Comparison of ENCODE assay signal across 16 mouse cellular contexts in genomic region chr16:59516965-59517364, GRCm38 (mm10). TPM values are rescaled to one million over a fixed set of nuclear protein-coding genes. Genes with fewer than 3 reads are reported as not detected.
DNase-seq lines count a peak whose midpoint lies in the region; ATAC-seq lines count a peak whose summit lies in the region.
"Had no signal": no experiment of that assay in that cellular context is flagged by ENCODE, and none has a peak within 500 bp of the region (broad histone marks: within the 10 kb centered on the region; RNA-seq: fewer than 3 reads in every experiment).

No protein-coding gene starts in this region.

- H3K9me3 ChIP-seq in heart, embryonic 11.5 days (replicated peaks; ENCODE audit: control insufficient read depth, low read length): no peaks in the 10 kb centered on the region
- no peaks in the 10 kb centered on the region for H3K9me3 ChIP-seq in heart, embryonic 13.5 days
- no peaks in the 10 kb centered on the region for H3K9me3 ChIP-seq in midbrain, embryonic 15.5 days
- H3K9me3 ChIP-seq: forebrain, embryonic 15.5 days; hindbrain, embryonic 12.5 days; kidney, embryonic 15.5 days; limb, embryonic 15.5 days; liver, embryonic 15.5 days had no signal

- peak; percentile 77 for ATAC-seq in heart, embryonic 11.5 days (replicated peaks; ENCODE audit: insufficient number of reproducible peaks, low FRiP score, low TSS enrichment)
- peak; percentile 64; the same call in 1 of the 2 replicates for ATAC-seq in heart, embryonic 13.5 days (ENCODE audit: extremely low read depth, insufficient number of reproducible peaks, low FRiP score, low TSS enrichment)
- peak; percentile 8 to 16; a peak in 2 of 4 replicates for ATAC-seq in hematopoietic stem cell, adult 5-6 weeks (replicated peaks in 1 of 2; ENCODE audit: insufficient read depth in 1 of 2, low FRiP score in 2 of 2, low TSS enrichment in 1 of 2, low read depth in 1 of 2, poor library complexity in 2 of 2, severe bottlenecking in 2 of 2)
- no peak for ATAC-seq in midbrain, embryonic 15.5 days (replicated peaks)
- ATAC-seq in megakaryocyte-erythroid progenitor cell, adult 5-6 weeks (replicated peaks; ENCODE audit: low FRiP score, low TSS enrichment, poor library complexity, severe bottlenecking): no peak
- ATAC-seq: forebrain, embryonic 15.5 days; midbrain, embryonic 16.5 days had no signal

- peak overlapping the region; percentile 52 for H3K4me2 ChIP-seq in heart, embryonic 11.5 days
- peak overlapping the region; percentile 62 for H3K4me2 ChIP-seq in heart, embryonic 13.5 days
- H3K4me2 ChIP-seq in midbrain, embryonic 15.5 days: no peak overlapping the region
- H3K4me2 ChIP-seq: forebrain, embryonic 15.5 days; hindbrain, embryonic 12.5 days; kidney, embryonic 15.5 days; limb, embryonic 15.5 days; liver, embryonic 15.5 days had no signal

- H3K27ac ChIP-seq in heart, embryonic 11.5 days (ENCODE audit: low read depth, low read length): peak overlapping the region; percentile 95
- H3K27ac ChIP-seq in heart, embryonic 13.5 days (replicated peaks): peak overlapping the region; percentile 98
- H3K27ac ChIP-seq in midbrain, embryonic 15.5 days: no peak overlapping the region
- H3K27ac ChIP-seq: forebrain, embryonic 15.5 days; hindbrain, embryonic 12.5 days; kidney, embryonic 15.5 days; limb, embryonic 15.5 days; liver, embryonic 15.5 days had no signal

- peak overlapping the region; percentile 34; the same call in 1 of the 2 replicates for H3K9ac ChIP-seq in heart, embryonic 11.5 days (ENCODE audit: low read depth, low read length)
- peak overlapping the region; percentile 69 for H3K9ac ChIP-seq in heart, embryonic 13.5 days
- no peak overlapping the region for H3K9ac ChIP-seq in midbrain, embryonic 15.5 days
- H3K9ac ChIP-seq: forebrain, embryonic 15.5 days; hindbrain, embryonic 12.5 days; kidney, embryonic 15.5 days; limb, embryonic 15.5 days; liver, embryonic 15.5 days had no signal

- peaks cover 28% of the 10 kb centered on the region for H3K4me1 ChIP-seq in heart, embryonic 11.5 days (ENCODE audit: control insufficient read depth, insufficient read depth, low read length)
- H3K4me1 ChIP-seq in heart, embryonic 13.5 days: peaks cover 50% of the 10 kb centered on the region
- no peaks in the 10 kb centered on the region for H3K4me1 ChIP-seq in midbrain, embryonic 15.5 days
- H3K4me1 ChIP-seq: forebrain, embryonic 15.5 days; hindbrain, embryonic 12.5 days; kidney, embryonic 15.5 days; limb, embryonic 15.5 days; liver, embryonic 15.5 days had no signal

- H3K36me3 ChIP-seq in heart, embryonic 11.5 days (ENCODE audit: control insufficient read depth, insufficient read depth, low read length): peaks cover 2% of the 10 kb centered on the region; the same call in 1 of the 2 replicates
- H3K36me3 ChIP-seq in heart, embryonic 13.5 days: peaks cover 42% of the 10 kb centered on the region
- no peaks in the 10 kb centered on the region for H3K36me3 ChIP-seq in midbrain, embryonic 15.5 days (replicated peaks)
- H3K36me3 ChIP-seq: forebrain, embryonic 15.5 days; liver, embryonic 15.5 days had no signal

- no peak overlapping the region; the same call in 1 of the 2 replicates for H3K4me3 ChIP-seq in heart, embryonic 11.5 days (ENCODE audit: low read depth, low read length)
- H3K4me3 ChIP-seq in heart, embryonic 13.5 days: peak overlapping the region; percentile 22; the same call in 1 of the 2 replicates
- H3K4me3 ChIP-seq in midbrain, embryonic 15.5 days: no peak overlapping the region
- H3K4me3 ChIP-seq: forebrain, embryonic 15.5 days; hindbrain, embryonic 12.5 days; kidney, embryonic 15.5 days; limb, embryonic 15.5 days; liver, embryonic 15.5 days had no signal

- DNase-seq in heart, adult 8-10 months (ENCODE audit: low spot score): no peak
- peak; percentile 69 for DNase-seq in A20 (ENCODE audit: low read depth, low spot score)
- DNase-seq: adrenal gland, adult 8-10 months; cerebellum, postnatal 14 days; right cerebral cortex, postnatal 14 days had no signal

- WGBS in heart, embryonic 11.5 days (ENCODE audit: insufficient replicate concordance): 41% methylated on average over 10 of the region's 10 CpGs
- WGBS in heart, embryonic 13.5 days: 36% methylated on average over 10 of the region's 10 CpGs
- 94% methylated on average over 10 of the region's 10 CpGs for WGBS in midbrain, embryonic 15.5 days

- H3K27me3 ChIP-seq in heart, embryonic 11.5 days (ENCODE audit: control insufficient read depth, insufficient read depth, low read length): no peaks in the 10 kb centered on the region
- H3K27me3 ChIP-seq in heart, embryonic 13.5 days (replicated peaks): no peaks in the 10 kb centered on the region
- no peaks in the 10 kb centered on the region for H3K27me3 ChIP-seq in midbrain, embryonic 15.5 days (replicated peaks)
- H3K27me3 ChIP-seq: forebrain, embryonic 15.5 days; hindbrain, embryonic 12.5 days; kidney, embryonic 15.5 days; limb, embryonic 15.5 days; liver, embryonic 15.5 days had no signal

RNA-seq across cellular contexts. Expression of gene Riox2, which starts 45.4 kb away (rescaled TPM):
- 29.4 and 30.1 TPM in 2 replicates for polyA plus RNA-seq in heart, embryonic 11.5 days (2014; fragmentation: Nextera tagmentation; extraction: Ambion mirVana)
- total RNA-seq in heart, adult 8-10 months (2022): 10 to 100 TPM; 14.8 to 19.4 (median 17.3) TPM
- polyA plus RNA-seq in heart, embryonic 13.5 days (2015; fragmentation: Nextera tagmentation; extraction: Ambion mirVana): 23.6 and 24.8 TPM in 2 replicates
- total RNA-seq in hematopoietic stem cell, adult 5-6 weeks (2017): 77.5 and 84.5 TPM in 2 replicates
- 13.6 and 14.0 TPM in 2 replicates for polyA plus RNA-seq in midbrain, embryonic 15.5 days (2015; fragmentation: Nextera tagmentation; extraction: Ambion mirVana)
- 42.7 and 62.1 TPM in 2 replicates for total RNA-seq in megakaryocyte-erythroid progenitor cell, adult 5-6 weeks (2014; fragmentation: Nextera tagmentation)
- total RNA-seq in megakaryocyte-erythroid progenitor cell, adult 5-6 weeks (2017): 73.2 and 88.1 TPM in 2 replicates

Comparison
In these comparisons a context has a peak if more than half of its experiments do, and no peak if none do; other contexts are left out.
1. ATAC-seq: peak in heart, embryonic 11.5 days (single experiment), heart, embryonic 13.5 days (single experiment) and hematopoietic stem cell, adult 5-6 weeks (2 of 2); none in midbrain, embryonic 15.5 days (single experiment) and megakaryocyte-erythroid progenitor cell, adult 5-6 weeks (single experiment).